Mouse (Mus musculus): ENCODE data around the gene Plcl1. TPM values are rescaled to one million over a fixed set of nuclear protein-coding genes. Genes with fewer than 3 reads are reported as not detected.

The Plcl1 gene
- 1.3 and 2.0 TPM in 2 replicates for polyA plus RNA-seq (2016; fragmentation: Nextera tagmentation; extraction: Ambion mirVana)

GRCm38 (mm10) chr1:55405272-55406022, at the start of gene Plcl1:
Gene Plcl1 (plus strand): TSS chr1:55405921.
- 4% methylated on average over 51 of the region's 51 CpGs for WGBS

GRCm38 (mm10) chr1:55362634-55363033, 43.1 kb upstream of the Plcl1 start:
- 47% methylated on average over 48 of the region's 49 CpGs for WGBS
- H3K36me3 ChIP-seq = no peaks in the 10 kb centered on the region

More at GRCm38 (mm10) chr1:55405272-55406022, at the start of gene Plcl1:
- Histone ChIP-seq H3K4me3 (peak within 1 kb of the TSS; percentile 64), H3K27me3 (ENCODE audit: insufficient read depth, poor library complexity, severe bottlenecking) (peaks cover 45% of the 10 kb centered on the region), H3K36me3 (no peaks in the 10 kb centered on the region), H3K9me3 (no peaks in the 10 kb centered on the region), H3K4me1 (replicated peaks) (peaks cover 25% of the 10 kb centered on the region), H3K27ac (peak within 1 kb of the TSS; percentile 83)
- peak; percentile 95 for DNase-seq (ENCODE audit: low spot score)

GRCm38 (mm10) chr1:55363044-55363565, 42.6 kb upstream of the Plcl1 start, which contains the start of gene Boll:
Gene Boll (minus strand): TSS chr1:55363469.
- peaks cover 12% of the 10 kb centered on the region for H3K4me1 ChIP-seq (replicated peaks)
- DNase-seq (ENCODE audit: low spot score) = peak; percentile 74
- WGBS = 11% methylated on average over 68 of the region's 68 CpGs
- peaks cover 10% of the 10 kb centered on the region for H3K9me3 ChIP-seq
- peaks cover 34% of the 10 kb centered on the region for H3K27me3 ChIP-seq (ENCODE audit: insufficient read depth, poor library complexity, severe bottlenecking)
- H3K4me3 ChIP-seq = peak within 1 kb of the TSS; percentile 57
- H3K27ac ChIP-seq = peak within 1 kb of the TSS; percentile 66
- no peaks in the 10 kb centered on the region for H3K36me3 ChIP-seq

More at GRCm38 (mm10) chr1:55362634-55363033, 43.1 kb upstream of the Plcl1 start:
- DNase-seq (ENCODE audit: low spot score) = no peak
- Histone ChIP-seq H3K27ac (no peak overlapping the region), H3K4me1 (replicated peaks) (peaks cover 12% of the 10 kb centered on the region), H3K4me3 (peak overlapping the region; percentile 57), H3K9me3 (peaks cover 10% of the 10 kb centered on the region), H3K27me3 (ENCODE audit: insufficient read depth, poor library complexity, severe bottlenecking) (peaks cover 34% of the 10 kb centered on the region)

- Histone ChIP-seq H3K4me3 (peak overlapping the region; percentile 57), H3K4me1 (replicated peaks) (peaks cover 12% of the 10 kb centered on the region), H3K36me3 (no peaks in the 10 kb centered on the region), H3K27ac (peak overlapping the region; percentile 66), H3K27me3 (ENCODE audit: insufficient read depth, poor library complexity, severe bottlenecking) (peaks cover 34% of the 10 kb centered on the region), H3K9me3 (peaks cover 10% of the 10 kb centered on the region)
- WGBS = 3% methylated on average over 27 of the region's 27 CpGs
- peak; percentile 70 for DNase-seq (ENCODE audit: low spot score)
Observed at GRCm38 (mm10) chr1:55363586-55363985, 42.1 kb upstream of the Plcl1 start.

GRCm38 (mm10) chr1:55372626-55373025, 33.1 kb upstream of the Plcl1 start:
- Histone ChIP-seq H3K9me3 (no peaks in the 10 kb centered on the region), H3K27me3 (ENCODE audit: insufficient read depth, poor library complexity, severe bottlenecking) (no peaks in the 10 kb centered on the region), H3K4me3 (no peak overlapping the region), H3K27ac (no peak overlapping the region), H3K4me1 (replicated peaks) (no peaks in the 10 kb centered on the region), H3K36me3 (no peaks in the 10 kb centered on the region)
- 89% methylated on average over 3 of the region's 3 CpGs for WGBS
- DNase-seq (ENCODE audit: low spot score) = no peak

- WGBS = 72% methylated on average over 2 of the region's 2 CpGs
- H3K4me3 ChIP-seq = no peak overlapping the region
- H3K9me3 ChIP-seq = no peaks in the 10 kb centered on the region
- H3K27ac ChIP-seq = no peak overlapping the region
- no peak for DNase-seq (ENCODE audit: low spot score)
- no peaks in the 10 kb centered on the region for H3K36me3 ChIP-seq
- H3K4me1 ChIP-seq (replicated peaks) = peaks cover 4% of the 10 kb centered on the region; the same call in 1 of the 2 replicates
- H3K27me3 ChIP-seq (ENCODE audit: insufficient read depth, poor library complexity, severe bottlenecking) = no peaks in the 10 kb centered on the region
Observed at GRCm38 (mm10) chr1:55380527-55380926, 25.2 kb upstream of the Plcl1 start.

- peak; percentile 87 for DNase-seq (ENCODE audit: low spot score)
- H3K27ac ChIP-seq = no peak overlapping the region
- H3K36me3 ChIP-seq = no peaks in the 10 kb centered on the region
- H3K4me3 ChIP-seq = no peak overlapping the region
- WGBS = 13% methylated on average over 9 of the region's 9 CpGs
- H3K4me1 ChIP-seq (replicated peaks) = peaks cover 4% of the 10 kb centered on the region; the same call in 1 of the 2 replicates
- no peaks in the 10 kb centered on the region for H3K9me3 ChIP-seq
- no peaks in the 10 kb centered on the region for H3K27me3 ChIP-seq (ENCODE audit: insufficient read depth, poor library complexity, severe bottlenecking)
Observed at GRCm38 (mm10) chr1:55383114-55383773, 22.5 kb upstream of the Plcl1 start.

- Histone ChIP-seq H3K36me3 (no peaks in the 10 kb centered on the region), H3K27me3 (ENCODE audit: insufficient read depth, poor library complexity, severe bottlenecking) (peaks cover 8% of the 10 kb centered on the region; the same call in 1 of the 2 replicates), H3K9me3 (no peaks in the 10 kb centered on the region), H3K27ac (no peak overlapping the region), H3K4me1 (replicated peaks) (peaks cover 4% of the 10 kb centered on the region; the same call in 1 of the 2 replicates), H3K4me3 (no peak overlapping the region)
- 51% methylated on average over 5 of the region's 5 CpGs for WGBS
- DNase-seq (ENCODE audit: low spot score) = no peak
Observed at GRCm38 (mm10) chr1:55399891-55400290, 5.8 kb upstream of the Plcl1 start.

- WGBS = 4% methylated on average over 3 of the region's 3 CpGs
Observed at GRCm38 (mm10) chr1:55404439-55404838, 1.3 kb upstream of the Plcl1 start.

GRCm38 (mm10) chr1:55406023-55406413, 297 bp downstream of the Plcl1 start:
- no peak for DNase-seq (ENCODE audit: low spot score)
- WGBS = under 1% methylated on average over 42 of the region's 42 CpGs

More at GRCm38 (mm10) chr1:55404439-55404838, 1.3 kb upstream of the Plcl1 start:
- no peaks in the 10 kb centered on the region for H3K9me3 ChIP-seq
- DNase-seq (ENCODE audit: low spot score) = peak; percentile 30
- H3K36me3 ChIP-seq = no peaks in the 10 kb centered on the region
- no peak overlapping the region for H3K27ac ChIP-seq
- peaks cover 25% of the 10 kb centered on the region for H3K4me1 ChIP-seq (replicated peaks)
- no peak overlapping the region for H3K4me3 ChIP-seq
- peaks cover 45% of the 10 kb centered on the region for H3K27me3 ChIP-seq (ENCODE audit: insufficient read depth, poor library complexity, severe bottlenecking)

GRCm38 (mm10) chr1:55406531-55407375, 1.0 kb downstream of the Plcl1 start:
- Histone ChIP-seq H3K4me1 (replicated peaks) (peaks cover 25% of the 10 kb centered on the region), H3K9me3 (no peaks in the 10 kb centered on the region), H3K27me3 (ENCODE audit: insufficient read depth, poor library complexity, severe bottlenecking) (peaks cover 45% of the 10 kb centered on the region), H3K4me3 (peak overlapping the region; percentile 64), H3K27ac (peak overlapping the region; percentile 83), H3K36me3 (no peaks in the 10 kb centered on the region)
- 4% methylated on average over 35 of the region's 35 CpGs for WGBS
- DNase-seq (ENCODE audit: low spot score) = peak; percentile 51

More at GRCm38 (mm10) chr1:55406023-55406413, 297 bp downstream of the Plcl1 start:
- H3K4me1 ChIP-seq (replicated peaks) = peaks cover 25% of the 10 kb centered on the region
- H3K4me3 ChIP-seq = peak overlapping the region; percentile 64
- no peaks in the 10 kb centered on the region for H3K36me3 ChIP-seq
- no peaks in the 10 kb centered on the region for H3K9me3 ChIP-seq
- H3K27ac ChIP-seq = peak overlapping the region; percentile 83
- peaks cover 45% of the 10 kb centered on the region for H3K27me3 ChIP-seq (ENCODE audit: insufficient read depth, poor library complexity, severe bottlenecking)

GRCm38 (mm10) chr1:55410670-55411069, 4.9 kb downstream of the Plcl1 start:
- H3K4me3 ChIP-seq = no peak overlapping the region
- H3K27ac ChIP-seq = no peak overlapping the region
- H3K36me3 ChIP-seq = no peaks in the 10 kb centered on the region
- H3K4me1 ChIP-seq (replicated peaks) = peaks cover 16% of the 10 kb centered on the region
- peaks cover 33% of the 10 kb centered on the region for H3K27me3 ChIP-seq (ENCODE audit: insufficient read depth, poor library complexity, severe bottlenecking)
- H3K9me3 ChIP-seq = no peaks in the 10 kb centered on the region
- whole genome bisulfite sequencing = 85% methylated on average over 2 of the region's 2 CpGs
- DNase-seq (ENCODE audit: low spot score) = no peak

Data from hindbrain, embryonic 10.5 days (tissue).